Mouse (Mus musculus) R1 (cell line): Measurements from ENCODE around the gene 1700001K19Rik.
"Not testable (repeated sequence)": the region's sequence is repeated elsewhere in the genome, so short reads cannot be mapped to it uniquely, and the experiment has no call there.

Source experiments
- DNase-seq: peaks from one replicate; pipeline ENCODE4 v3.0.0-alpha.2; 2018; ENCODE audit warnings: low read depth, low spot score

The 1700001K19Rik gene

GRCm38 (mm10) chr12:110682561-110683299 lies at the start of gene 1700001K19Rik:
TSS of gene 1700001K19Rik (minus strand) at chr12:110682619.
- no peak for DNase-seq

- peak; percentile 75 for DNase-seq
Measured at GRCm38 (mm10) chr12:110726428-110726827, 44.0 kb upstream of the 1700001K19Rik start.

- no peak for DNase-seq
Measured at GRCm38 (mm10) chr12:110725489-110725888, 43.1 kb upstream of the 1700001K19Rik start.

- DNase-seq: no peak
Measured at GRCm38 (mm10) chr12:110725051-110725450, 42.6 kb upstream of the 1700001K19Rik start.

GRCm38 (mm10) chr12:110716004-110716403 lies 33.6 kb upstream of the 1700001K19Rik start:
- no peak for DNase-seq

GRCm38 (mm10) chr12:110714215-110714614 lies 31.8 kb upstream of the 1700001K19Rik start:
- no peak for DNase-seq

GRCm38 (mm10) chr12:110713784-110714183 lies 31.4 kb upstream of the 1700001K19Rik start:
- DNase-seq: peak; percentile 90

- peak; percentile 90 for DNase-seq
Measured at GRCm38 (mm10) chr12:110711270-110711669, 28.9 kb upstream of the 1700001K19Rik start.

- DNase-seq: no peak
Measured at GRCm38 (mm10) chr12:110707451-110707850, 25.0 kb upstream of the 1700001K19Rik start.

- DNase-seq: peak; percentile 82
Measured at GRCm38 (mm10) chr12:110706337-110707231, 24.2 kb upstream of the 1700001K19Rik start.

- not testable (repeated sequence) for DNase-seq
Measured at GRCm38 (mm10) chr12:110705419-110705818, 23.0 kb upstream of the 1700001K19Rik start.

GRCm38 (mm10) chr12:110703682-110704081 lies 21.3 kb upstream of the 1700001K19Rik start:
- DNase-seq: peak; percentile 72

GRCm38 (mm10) chr12:110703008-110703471 lies 20.6 kb upstream of the 1700001K19Rik start:
- DNase-seq: peak; percentile 95

GRCm38 (mm10) chr12:110702556-110702955 lies 20.1 kb upstream of the 1700001K19Rik start, which contains the start of gene Hsp90aa1:
TSS of gene Hsp90aa1 (minus strand) at chr12:110702728.
- DNase-seq: peak; percentile 89

GRCm38 (mm10) chr12:110701363-110701762 lies 18.9 kb upstream of the 1700001K19Rik start:
- DNase-seq: peak; percentile 86

- DNase-seq: peak; percentile 68
Measured at GRCm38 (mm10) chr12:110700730-110701129, 18.3 kb upstream of the 1700001K19Rik start.

GRCm38 (mm10) chr12:110699171-110699547 lies 16.7 kb upstream of the 1700001K19Rik start:
- no peak for DNase-seq

- peak; percentile 82 for DNase-seq
Measured at GRCm38 (mm10) chr12:110698523-110699170, 16.2 kb upstream of the 1700001K19Rik start.

- peak; percentile 64 for DNase-seq
Measured at GRCm38 (mm10) chr12:110698080-110698479, 15.7 kb upstream of the 1700001K19Rik start.

GRCm38 (mm10) chr12:110697457-110697856 lies 15.0 kb upstream of the 1700001K19Rik start:
- no peak for DNase-seq

- no peak for DNase-seq
Measured at GRCm38 (mm10) chr12:110696975-110697400, 14.6 kb upstream of the 1700001K19Rik start.
